Mouse (Mus musculus): ENCODE data around the gene Cabp4. TPM values are rescaled to one million over a fixed set of nuclear protein-coding genes. Genes with fewer than 3 reads are reported as not detected.

Cabp4 gene
- 0.22 and 0.31 TPM in 2 replicates for polyA plus RNA-seq (2012; rRNA removed)

GRCm38 (mm10) chr19:4143759-4144268, at the start of gene Cabp4:
Gene Cabp4 (minus strand): TSS chr19:4144033.

DNA sequence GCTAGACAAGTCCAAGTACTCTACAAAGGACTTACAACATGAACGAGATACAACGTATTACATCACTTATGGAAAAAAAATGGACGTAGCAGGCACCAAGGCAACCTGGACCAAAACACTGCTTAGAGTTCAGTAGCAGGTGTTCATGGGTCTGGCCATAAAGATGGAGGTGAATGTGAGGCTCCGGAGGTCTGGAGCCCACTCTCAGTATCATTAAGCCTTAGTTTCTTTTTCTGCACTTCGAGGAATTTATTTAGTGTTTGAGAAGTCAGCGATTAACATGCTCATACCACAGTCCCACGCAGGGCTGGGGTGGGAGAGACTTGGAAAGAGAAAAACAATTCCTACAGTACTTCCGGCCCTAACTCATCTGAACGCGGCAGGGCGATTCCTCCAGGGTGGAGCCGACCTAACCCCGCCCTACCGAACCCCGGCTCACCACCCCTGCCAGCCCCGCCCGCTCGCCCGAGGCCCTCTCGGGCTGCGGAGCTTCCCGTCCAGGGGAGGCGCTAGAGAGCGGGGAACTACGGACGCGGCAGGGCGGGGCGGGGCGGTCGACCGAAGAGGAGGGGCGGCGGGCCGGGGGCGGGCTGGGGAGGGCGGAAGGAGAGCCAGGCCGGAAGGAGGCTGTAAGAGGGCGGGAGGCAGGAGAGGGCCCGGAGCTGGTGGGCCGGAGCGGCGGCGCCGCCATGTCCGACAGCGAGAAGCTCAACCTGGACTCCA, 47.9 kb upstream of the Cabp4 start, which contains the start of gene Ppp1ca:
Gene Ppp1ca (plus strand): TSS at position 538 of the 723 bp plus-strand sequence.

GRCm38 (mm10) chr19:4190831-4191334, 47.0 kb upstream of the Cabp4 start, which contains the start of gene Tbc1d10c:
Gene Tbc1d10c (minus strand): TSS chr19:4191284.

DNA sequence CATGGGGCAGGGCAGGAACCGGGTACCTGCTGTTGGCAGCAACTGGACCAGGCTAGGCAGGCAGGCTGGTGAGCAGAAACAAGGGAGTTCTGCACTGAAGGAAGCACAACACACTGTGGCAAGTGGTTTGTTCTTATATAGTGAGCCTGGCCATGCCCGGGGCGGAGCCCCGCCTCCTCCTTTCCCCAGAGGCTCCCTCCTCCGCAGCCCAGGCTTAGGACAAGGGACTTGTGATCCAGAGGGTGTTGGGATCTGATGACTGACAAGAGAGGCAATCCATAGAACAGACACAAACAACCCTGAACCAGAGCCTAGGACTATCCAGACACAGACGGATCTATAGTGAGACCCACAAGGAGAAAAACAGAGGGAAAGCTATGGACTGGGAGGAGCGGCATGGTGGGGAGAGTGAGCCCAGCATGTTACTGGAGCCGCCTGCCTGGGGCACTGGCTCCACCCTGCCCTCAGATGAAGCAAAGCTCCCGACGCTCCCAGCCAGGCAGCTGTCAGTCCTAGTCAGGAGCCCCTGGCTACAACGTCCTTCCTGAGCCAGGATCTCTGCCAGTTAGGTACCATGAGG, 31.6 kb upstream of the Cabp4 start, which contains the start of gene Carns1:
Gene Carns1 (minus strand): TSS at position 112 of the 580 bp plus-strand sequence.

DNA sequence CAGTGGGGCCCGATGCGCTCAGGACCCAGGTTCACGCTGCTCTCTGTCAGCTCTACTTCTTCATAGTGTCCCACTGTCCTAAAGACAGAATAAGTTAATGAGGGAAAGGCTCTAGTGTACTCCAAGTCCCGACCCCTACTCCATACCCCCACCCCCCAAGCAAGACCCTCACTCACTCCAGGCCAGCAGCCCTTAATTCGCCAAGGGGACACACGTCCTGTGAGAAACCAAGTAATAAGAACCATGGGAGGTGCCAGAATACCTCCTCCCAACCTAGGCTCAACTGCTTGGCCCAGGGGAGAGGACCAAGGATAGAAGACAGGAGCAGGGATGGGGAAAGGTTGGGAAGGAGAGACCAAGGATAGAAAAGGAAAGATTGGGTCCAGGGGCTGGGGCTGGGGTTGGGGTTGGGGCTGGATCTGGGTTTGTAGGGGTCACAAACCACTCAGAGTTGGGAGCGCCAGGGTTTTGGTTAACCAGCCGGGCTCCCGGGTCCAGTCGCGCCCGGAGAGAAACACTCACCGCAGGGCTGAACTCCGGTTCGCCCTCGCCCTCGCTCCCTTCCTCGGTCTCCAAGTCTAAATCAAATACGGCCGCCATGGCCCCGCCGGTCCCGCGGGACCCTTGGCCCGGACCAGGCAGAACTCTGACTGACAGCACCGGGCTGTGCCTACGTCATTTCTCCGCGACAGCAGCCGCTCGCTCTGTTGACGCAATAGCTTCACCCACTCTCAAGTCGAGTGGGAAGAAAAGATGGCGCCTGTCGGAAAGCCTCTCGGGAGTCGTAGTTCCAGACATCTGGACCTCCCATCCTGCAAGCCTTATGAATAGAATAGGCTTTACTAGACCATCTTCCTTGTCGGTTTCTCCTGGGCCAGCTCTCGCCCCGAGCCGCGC, 19.1 kb upstream of the Cabp4 start, which contains the start of gene Rps6kb2:
Gene Rps6kb2 (minus strand): TSS at position 709 of the 897 bp plus-strand sequence.

DNA sequence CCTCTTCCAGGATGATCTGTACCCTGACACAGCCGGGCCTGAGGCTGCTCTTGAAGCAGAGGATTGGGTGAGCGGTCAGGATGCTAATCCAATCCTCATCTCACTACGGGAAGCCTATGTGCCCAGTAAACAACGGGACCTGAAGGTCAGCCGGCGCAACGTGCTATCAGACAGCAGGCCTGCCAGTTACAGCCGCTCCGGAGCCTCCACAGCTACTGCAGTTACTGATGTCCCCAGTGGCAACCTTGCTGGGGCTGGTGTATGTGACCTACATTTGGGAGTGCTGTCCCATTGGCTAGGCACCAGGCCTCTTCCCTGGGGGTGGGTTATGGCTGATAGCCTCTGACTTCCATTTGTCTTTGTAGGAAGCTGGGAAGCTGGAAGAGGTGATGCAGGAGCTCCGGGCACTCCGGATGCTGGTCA, 9.4 kb upstream of the Cabp4 start, which contains the start of gene Ptprcap:
Gene Ptprcap (plus strand): TSS at position 373 of the 423 bp plus-strand sequence.

GRCm38 (mm10) chr19:4148491-4148806, 4.6 kb upstream of the Cabp4 start, which contains the start of gene Coro1b:
Gene Coro1b (plus strand): TSS chr19:4148619.

GRCm38 (mm10) chr19:4139446-4139845, 4.4 kb downstream of the Cabp4 start, which contains the start of gene Gpr152:
Gene Gpr152 (plus strand): TSS chr19:4139787.

GRCm38 (mm10) chr19:4125741-4126696, 17.8 kb downstream of the Cabp4 start, which contains the start of gene Aip:
Gene Aip (minus strand): TSS chr19:4125858.

DNA sequence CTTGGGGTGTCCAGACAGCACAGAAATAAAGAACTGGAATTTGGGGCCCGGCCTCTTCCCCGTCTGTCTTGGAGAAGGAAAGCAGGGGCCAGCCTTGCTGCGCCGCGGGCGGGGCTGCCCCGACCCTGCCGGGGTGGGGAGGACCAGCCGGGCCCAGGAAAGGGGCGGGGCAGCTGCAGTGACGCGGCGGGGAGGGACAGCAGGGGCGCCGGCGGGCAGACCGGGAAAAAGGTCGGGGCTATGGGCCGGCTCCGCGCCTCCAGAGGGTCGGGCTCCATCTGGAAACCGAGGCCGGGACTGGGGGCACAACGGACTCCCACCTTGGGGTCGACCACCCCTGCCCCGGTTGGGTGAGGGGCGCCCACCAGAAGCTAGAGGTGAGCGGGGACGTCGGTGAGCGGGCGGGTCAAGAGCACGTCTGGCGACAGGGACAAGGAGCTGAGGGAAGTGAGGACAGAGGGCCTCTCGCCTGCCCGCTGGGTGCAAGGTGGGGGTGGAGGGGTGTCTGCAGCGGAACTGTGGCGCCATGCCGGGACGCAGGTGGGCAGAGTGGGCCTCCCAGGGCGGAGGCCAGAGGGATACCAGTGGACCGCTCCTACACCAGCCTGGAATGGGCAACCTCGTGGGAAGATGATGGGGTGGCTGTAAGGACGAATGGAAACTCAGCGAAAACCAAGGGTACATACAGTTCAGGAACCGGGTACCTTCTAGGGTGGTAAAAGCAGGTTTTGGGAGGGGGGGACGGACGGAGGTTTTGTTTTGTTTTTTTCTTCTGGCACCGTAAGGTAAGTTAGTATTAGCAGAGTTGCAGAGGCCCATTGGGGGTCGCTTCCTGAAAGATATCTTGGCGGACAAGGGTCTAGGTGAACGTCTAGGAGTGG, 43.8 kb downstream of the Cabp4 start, which contains the start of gene Pitpnm1:
Gene Pitpnm1 (plus strand): TSS at position 162 of the 881 bp plus-strand sequence.

GRCm38 (mm10) chr19:4096642-4097440, 47.0 kb downstream of the Cabp4 start, which contains the start of gene Cdk2ap2:
Gene Cdk2ap2 (plus strand): TSS chr19:4097182.

Other genes starting within 250 kb of the Cabp4 start
- gene Tcirg1, start 236.9 kb downstream of the Cabp4 start, polyA plus RNA-seq (2012; rRNA removed), result 87.5 and 103 TPM in 2 replicates
- gene Ndufs8, start 231.3 kb downstream of the Cabp4 start, polyA plus RNA-seq (2012; rRNA removed), result 113 and 118 TPM in 2 replicates
- 9.4 and 9.6 TPM in 2 replicates for gene Aldh3b1, start 214.2 kb downstream of the Cabp4 start, polyA plus RNA-seq (2012; rRNA removed)
- gene Unc93b1, start 208.8 kb downstream of the Cabp4 start, polyA plus RNA-seq (2012; rRNA removed), result 56.6 and 56.7 TPM in 2 replicates
- 0.14 and 0.28 TPM in 2 replicates for gene Aldh3b3, start 185.4 kb downstream of the Cabp4 start, polyA plus RNA-seq (2012; rRNA removed)
- gene Aldh3b2, start 171.7 kb downstream of the Cabp4 start, polyA plus RNA-seq (2012; rRNA removed), result 0.11 and 0.17 TPM in 2 replicates
- 11.6 and 14.0 TPM in 2 replicates for gene Acy3, start 157.5 kb downstream of the Cabp4 start, polyA plus RNA-seq (2012; rRNA removed)
- gene Tbx10, start 151.3 kb downstream of the Cabp4 start, polyA plus RNA-seq (2012; rRNA removed), result not detected in 2 replicates
- 2.2 and 2.5 TPM in 2 replicates for gene Nudt8, start 143.5 kb downstream of the Cabp4 start, polyA plus RNA-seq (2012; rRNA removed)
- 0.61 and 0.75 TPM in 2 replicates for gene Gm49405, start 143.4 kb downstream of the Cabp4 start, polyA plus RNA-seq (2012; rRNA removed)
- gene Doc2g, start 140.7 kb downstream of the Cabp4 start, polyA plus RNA-seq (2012; rRNA removed), result 1.7 and 2.2 TPM in 2 replicates
- 80.0 and 84.9 TPM in 2 replicates for gene Ndufv1, start 131.2 kb downstream of the Cabp4 start, polyA plus RNA-seq (2012; rRNA removed)
- gene Gstp1, start 106.0 kb downstream of the Cabp4 start, polyA plus RNA-seq (2012; rRNA removed), result 320 and 356 TPM in 2 replicates
- 5.6 and 7.9 TPM in 2 replicates for gene Gstp2, start 98.0 kb downstream of the Cabp4 start, polyA plus RNA-seq (2012; rRNA removed)
- 225 and 276 TPM in 2 replicates for gene Gstp3, start 84.5 kb downstream of the Cabp4 start, polyA plus RNA-seq (2012; rRNA removed)
- 0.32 and 0.84 TPM in 2 replicates for gene Cabp2, start 62.5 kb downstream of the Cabp4 start, polyA plus RNA-seq (2012; rRNA removed)
- gene Cdk2ap2, start 46.9 kb downstream of the Cabp4 start, polyA plus RNA-seq (2012; rRNA removed), result 72.2 and 73.8 TPM in 2 replicates
- gene Pitpnm1, start 44.0 kb downstream of the Cabp4 start, polyA plus RNA-seq (2012; rRNA removed), result 13.3 and 16.3 TPM in 2 replicates
- 35.5 and 43.9 TPM in 2 replicates for gene Aip, start 18.2 kb downstream of the Cabp4 start, polyA plus RNA-seq (2012; rRNA removed)
- not detected in 2 replicates for gene Gpr152, start 4.2 kb downstream of the Cabp4 start, polyA plus RNA-seq (2012; rRNA removed)
- gene Coro1b, start 4.6 kb upstream of the Cabp4 start, polyA plus RNA-seq (2012; rRNA removed), result 80.4 and 82.0 TPM in 2 replicates
- gene Ptprcap, start 9.6 kb upstream of the Cabp4 start, polyA plus RNA-seq (2012; rRNA removed), result 21.9 and 27.1 TPM in 2 replicates
- 14.6 and 16.1 TPM in 2 replicates for gene Rps6kb2, start 19.3 kb upstream of the Cabp4 start, polyA plus RNA-seq (2012; rRNA removed)
- gene Carns1, start 31.4 kb upstream of the Cabp4 start, polyA plus RNA-seq (2012; rRNA removed), result 2.3 and 2.4 TPM in 2 replicates
- 9.0 and 11.5 TPM in 2 replicates for gene Tbc1d10c, start 47.3 kb upstream of the Cabp4 start, polyA plus RNA-seq (2012; rRNA removed)
- 176 and 177 TPM in 2 replicates for gene Ppp1ca, start 48.0 kb upstream of the Cabp4 start, polyA plus RNA-seq (2012; rRNA removed)
- 13.6 and 14.5 TPM in 2 replicates for gene Rad9a, start 57.6 kb upstream of the Cabp4 start, polyA plus RNA-seq (2012; rRNA removed)
- 2.0 and 2.2 TPM in 2 replicates for gene Clcf1, start 70.2 kb upstream of the Cabp4 start, polyA plus RNA-seq (2012; rRNA removed)
- gene AC109138.7, start 70.3 kb upstream of the Cabp4 start, polyA plus RNA-seq (2012; rRNA removed), result not detected in 2 replicates
- gene Pold4, start 87.9 kb upstream of the Cabp4 start, polyA plus RNA-seq (2012; rRNA removed), result 34.3 and 34.5 TPM in 2 replicates
- gene Ssh3, start 125.1 kb upstream of the Cabp4 start, polyA plus RNA-seq (2012; rRNA removed), result 7.4 and 8.0 TPM in 2 replicates
- gene Ankrd13d, start 139.1 kb upstream of the Cabp4 start, polyA plus RNA-seq (2012; rRNA removed), result 2.0 and 2.2 TPM in 2 replicates
- 35.7 and 42.3 TPM in 2 replicates for gene Grk2, start 162.2 kb upstream of the Cabp4 start, polyA plus RNA-seq (2012; rRNA removed)

Data from liver, embryonic 18 days (tissue).